Mouse (Mus musculus) neural tube, embryonic 12.5 days (tissue): Measurements from ENCODE around the gene Ehd1. TPM values are rescaled to one million over a fixed set of nuclear protein-coding genes. Genes with fewer than 3 reads are reported as not detected.

ENCODE experiments used
- ATAC-seq: fragments of 200-750 bp; cut with Nextera tagmentation; 2 replicates; pipeline ENCODE4 v1.8.0; 2017; ENCODE audit warnings: low read depth, mild to moderate bottlenecking, moderate TSS enrichment, moderate library complexity; ENCODE audit not compliant: low FRiP score
- H3K27ac ChIP-seq: fragments of 300-500 bp; sonication (generic); 2 replicates; pipeline ENCODE4 v1.5.1; 2016
- H3K27me3 ChIP-seq: fragments of 300-500 bp; sonication (generic); replicated peaks from 2 replicates; pipeline ENCODE4 v1.6.1; 2016; ENCODE audit warnings: mild to moderate bottlenecking
- H3K36me3 ChIP-seq: fragments of 300-500 bp; sonication (generic); 2 replicates; pipeline ENCODE4 v1.6.1; 2016; ENCODE audit warnings: mild to moderate bottlenecking
- H3K4me1 ChIP-seq: fragments of 300-500 bp; sonication (generic); 2 replicates; pipeline ENCODE4 v1.6.1; 2016
- H3K4me2 ChIP-seq: fragments of 300-500 bp; sonication (generic); replicated peaks from 2 replicates; pipeline ENCODE4 v1.6.1; 2016; ENCODE audit warnings: mild to moderate bottlenecking
- H3K4me3 ChIP-seq: fragments of 300-500 bp; sonication (generic); 2 replicates; pipeline ENCODE4 v1.5.1; 2016
- H3K9ac ChIP-seq: fragments of 300-500 bp; sonication (generic); 2 replicates; pipeline ENCODE4 v1.6.1; 2016; ENCODE audit warnings: mild to moderate bottlenecking
- H3K9me3 ChIP-seq: fragments of 300-500 bp; sonication (generic); 2 replicates; pipeline ENCODE4 v1.6.1; 2016; ENCODE audit warnings: mild to moderate bottlenecking
- WGBS: fragments of 180-500 bp; shearing (Covaris S2); methylation state at CpG from one replicate; pipeline ENCODE4 v1.1.7; 2016; 5-methylcytosine and 5-hydroxymethylcytosine counted together
- polyA plus RNA-seq: library from polyadenylated mRNA; unstranded; fragments of >200 nt; fragmentation: Nextera tagmentation; extraction: Ambion mirVana; gene quantifications from 2 replicates; pipeline ENCODE4 v1.2.1, GENCODE M21; 2016

Ehd1 gene
- polyA plus RNA-seq, result 87.2 and 96.4 TPM in 2 replicates

GRCm38 (mm10) chr19:6276426-6277421 lies at the start of gene Ehd1:
Ehd1 (plus strand) TSS chr19:6276725.
- ATAC-seq, result peak; percentile 94
- peak within 1 kb of the TSS; percentile 86 for H3K4me3 ChIP-seq
- peaks cover 32% of the 10 kb centered on the region for H3K4me1 ChIP-seq
- H3K9me3 ChIP-seq, result no peaks in the 10 kb centered on the region
- peak within 1 kb of the TSS; percentile 50 for H3K27ac ChIP-seq
- H3K27me3 ChIP-seq, result no peaks in the 10 kb centered on the region
- peak within 1 kb of the TSS; percentile 88 for H3K4me2 ChIP-seq
- H3K9ac ChIP-seq, result peak within 1 kb of the TSS; percentile 87
- H3K36me3 ChIP-seq, result peaks cover 17% of the 10 kb centered on the region; the same call in 1 of the 2 replicates
- WGBS, result under 1% methylated on average over 106 of the region's 106 CpGs

- H3K36me3 ChIP-seq, result peaks cover 52% of the 10 kb centered on the region
- WGBS, result 93% methylated on average over 14 of the region's 14 CpGs
These were observed 49.8 kb upstream of the Ehd1 start for GRCm38 (mm10) chr19:6226763-6227162.

GRCm38 (mm10) chr19:6227864-6228263 lies 48.7 kb upstream of the Ehd1 start:
- H3K9ac ChIP-seq, result no peak overlapping the region
- no peak overlapping the region for H3K4me3 ChIP-seq
- no peak overlapping the region for H3K27ac ChIP-seq
- no peaks in the 10 kb centered on the region for H3K4me1 ChIP-seq
- WGBS, result 85% methylated on average over 4 of the region's 4 CpGs
- H3K4me2 ChIP-seq, result no peak overlapping the region
- ATAC-seq, result no peak
- peaks cover 61% of the 10 kb centered on the region for H3K36me3 ChIP-seq
- no peaks in the 10 kb centered on the region for H3K9me3 ChIP-seq
- H3K27me3 ChIP-seq, result no peaks in the 10 kb centered on the region

More at GRCm38 (mm10) chr19:6226763-6227162, 49.8 kb upstream of the Ehd1 start:
- H3K9ac ChIP-seq, result no peak overlapping the region
- H3K27ac ChIP-seq, result no peak overlapping the region
- ATAC-seq, result no peak
- H3K27me3 ChIP-seq, result no peaks in the 10 kb centered on the region
- H3K4me3 ChIP-seq, result no peak overlapping the region
- no peaks in the 10 kb centered on the region for H3K9me3 ChIP-seq
- no peaks in the 10 kb centered on the region for H3K4me1 ChIP-seq
- H3K4me2 ChIP-seq, result no peak overlapping the region

- Histone ChIP-seq H3K36me3 (peaks cover 65% of the 10 kb centered on the region), H3K9ac (no peak overlapping the region), H3K9me3 (no peaks in the 10 kb centered on the region), H3K4me1 (peaks cover 14% of the 10 kb centered on the region), H3K4me2 (no peak overlapping the region), H3K27ac (no peak overlapping the region), H3K27me3 (no peaks in the 10 kb centered on the region), H3K4me3 (no peak overlapping the region)
- whole genome bisulfite sequencing, result 87% methylated on average over 4 of the region's 4 CpGs
- no peak for ATAC-seq
These were observed 46.1 kb upstream of the Ehd1 start for GRCm38 (mm10) chr19:6230411-6230810.

DNA sequence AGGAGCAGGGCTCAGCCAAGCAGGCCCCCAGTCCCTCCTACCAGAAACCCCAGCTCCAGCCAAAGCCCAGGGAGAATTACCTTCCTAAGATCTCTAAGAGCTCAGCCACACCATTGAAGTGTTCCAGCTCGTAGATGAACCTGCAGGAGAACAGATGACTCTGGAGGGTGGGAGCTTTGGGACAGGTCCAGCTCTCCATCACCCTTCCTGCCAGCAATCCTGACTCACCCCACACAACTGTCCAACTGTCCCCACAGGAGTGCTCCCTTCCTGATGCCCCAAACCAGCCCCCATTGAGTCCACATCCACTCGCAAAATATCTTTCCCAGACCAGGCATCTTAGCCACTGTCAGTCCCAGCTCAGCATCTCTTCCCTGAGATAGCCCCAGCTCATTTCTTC lies 45.5 kb upstream of the Ehd1 start:
- peaks cover 65% of the 10 kb centered on the region for H3K36me3 ChIP-seq
- no peak overlapping the region for H3K27ac ChIP-seq
- H3K9ac ChIP-seq, result no peak overlapping the region
- no peak for ATAC-seq
- H3K4me3 ChIP-seq, result no peak overlapping the region
- H3K27me3 ChIP-seq, result no peaks in the 10 kb centered on the region
- no peak overlapping the region for H3K4me2 ChIP-seq
- peaks cover 14% of the 10 kb centered on the region for H3K4me1 ChIP-seq
- WGBS, result 88% methylated on average over 2 of the region's 2 CpGs
- no peaks in the 10 kb centered on the region for H3K9me3 ChIP-seq

DNA sequence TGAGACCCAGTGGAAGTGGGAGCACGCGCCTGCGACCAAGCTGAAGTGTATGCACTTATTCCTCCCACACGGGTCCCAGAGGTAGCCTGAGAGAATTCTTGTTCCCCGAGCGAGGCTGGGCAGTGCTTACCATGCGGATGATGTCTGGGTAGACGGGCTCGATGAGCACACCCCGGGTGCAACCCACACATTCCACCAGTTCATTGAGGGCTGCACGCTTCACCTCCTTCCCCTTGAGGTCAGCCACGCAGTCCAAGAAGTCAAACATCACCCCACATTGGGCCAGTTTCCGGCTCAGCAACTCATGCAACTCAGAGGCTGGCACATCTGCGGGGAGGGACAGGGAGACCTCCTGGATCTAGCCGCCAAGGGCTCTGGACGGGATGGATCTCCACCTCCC lies 42.9 kb upstream of the Ehd1 start:
- Histone ChIP-seq H3K36me3 (peaks cover 44% of the 10 kb centered on the region), H3K4me3 (no peak overlapping the region), H3K27me3 (no peaks in the 10 kb centered on the region), H3K9me3 (no peaks in the 10 kb centered on the region), H3K9ac (no peak overlapping the region), H3K27ac (no peak overlapping the region), H3K4me2 (0 out of 2 replicates have a peak overlapping the region, but pooled peaks have one; percentile 81), H3K4me1 (peaks cover 14% of the 10 kb centered on the region)
- WGBS, result 93% methylated on average over 16 of the region's 16 CpGs
- ATAC-seq, result no peak

DNA sequence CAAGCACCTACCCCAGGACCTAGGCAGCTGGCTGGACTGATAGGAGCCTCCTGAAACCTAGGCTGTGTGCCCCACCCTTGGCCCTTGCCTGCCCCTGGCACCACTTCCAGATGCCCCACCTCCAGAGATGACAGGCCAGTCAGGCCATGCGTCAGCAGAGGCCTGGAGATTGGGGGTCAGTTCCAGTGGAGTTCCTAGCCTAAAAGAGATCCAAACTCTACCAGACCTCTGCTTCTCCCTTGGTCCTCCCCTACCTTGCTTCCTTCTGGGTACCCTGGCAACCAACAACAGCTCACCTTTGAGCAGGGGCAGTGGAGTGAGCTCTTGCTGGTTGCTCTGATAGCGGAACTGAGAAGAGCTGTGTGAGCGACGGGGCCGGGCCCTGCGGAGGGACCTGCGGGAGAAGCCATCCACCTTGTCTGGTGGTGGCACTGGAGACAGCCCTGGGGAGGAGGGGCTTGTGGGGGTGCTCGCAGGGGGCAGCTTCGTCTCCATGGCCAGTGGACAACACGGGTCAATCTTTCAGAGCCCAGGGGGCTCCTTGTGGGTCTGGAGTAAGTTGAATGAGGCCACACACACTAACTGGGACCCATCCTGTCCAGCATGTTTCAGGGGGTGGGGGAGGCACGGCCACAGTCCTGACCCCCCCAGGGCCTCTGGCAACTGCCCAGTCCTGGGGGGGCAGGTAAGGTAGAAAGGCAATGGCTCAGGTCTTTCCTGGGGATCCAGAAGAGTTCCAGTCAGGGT lies 42.0 kb upstream of the Ehd1 start:
- Histone ChIP-seq H3K27me3 (no peaks in the 10 kb centered on the region), H3K36me3 (peaks cover 36% of the 10 kb centered on the region), H3K4me1 (peaks cover 14% of the 10 kb centered on the region), H3K4me3 (peak overlapping the region; percentile 80), H3K9ac (peak overlapping the region; percentile 91), H3K27ac (no peak overlapping the region), H3K4me2 (peak overlapping the region; percentile 81), H3K9me3 (no peaks in the 10 kb centered on the region)
- 72% methylated on average over 11 of the region's 11 CpGs for WGBS
- ATAC-seq, result no peak

GRCm38 (mm10) chr19:6235084-6236052 lies 41.2 kb upstream of the Ehd1 start, which contains the start of gene Ppp2r5b:
Ppp2r5b (minus strand) TSS chr19:6235872.
- 3% methylated on average over 48 of the region's 48 CpGs for WGBS
- Histone ChIP-seq H3K36me3 (peaks cover 27% of the 10 kb centered on the region), H3K27ac (0 out of 2 replicates have a peak within 1 kb of the TSS, but pooled peaks have one; percentile 60), H3K9ac (peak within 1 kb of the TSS; percentile 91), H3K4me2 (peak within 1 kb of the TSS; percentile 81), H3K4me3 (peak within 1 kb of the TSS; percentile 80), H3K27me3 (no peaks in the 10 kb centered on the region), H3K9me3 (no peaks in the 10 kb centered on the region), H3K4me1 (peaks cover 14% of the 10 kb centered on the region)
- ATAC-seq, result peak; percentile 94

GRCm38 (mm10) chr19:6236053-6236441 lies 40.5 kb upstream of the Ehd1 start:
- Histone ChIP-seq H3K4me2 (peak overlapping the region; percentile 81), H3K4me3 (peak overlapping the region; percentile 80), H3K9ac (peak overlapping the region; percentile 91), H3K27me3 (no peaks in the 10 kb centered on the region), H3K27ac (0 out of 2 replicates have a peak overlapping the region, but pooled peaks have one; percentile 60), H3K36me3 (peaks cover 20% of the 10 kb centered on the region), H3K4me1 (peaks cover 14% of the 10 kb centered on the region), H3K9me3 (no peaks in the 10 kb centered on the region)
- peak; percentile 92 for ATAC-seq
- under 1% methylated on average over 9 of the region's 9 CpGs for whole genome bisulfite sequencing

DNA sequence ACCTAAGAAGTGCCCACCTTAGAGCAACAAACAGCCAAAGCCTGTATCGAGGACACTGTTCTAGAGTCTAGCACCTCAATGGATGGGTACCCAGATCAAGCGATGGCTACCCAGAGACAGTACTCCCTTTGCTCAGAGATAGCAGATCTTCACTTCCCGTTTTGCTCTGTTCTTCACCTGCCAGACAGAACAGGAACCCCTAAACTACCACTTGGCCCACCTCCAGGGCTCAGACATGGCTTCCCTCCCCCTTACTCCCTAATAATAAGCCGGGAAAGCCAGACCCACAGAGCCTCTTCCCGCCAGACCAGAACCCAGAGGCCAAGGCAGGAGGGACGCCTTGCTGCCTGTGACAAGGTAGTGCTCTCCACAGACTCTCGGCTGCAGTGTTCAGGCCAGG lies 39.7 kb upstream of the Ehd1 start:
- H3K9me3 ChIP-seq, result no peaks in the 10 kb centered on the region

GRCm38 (mm10) chr19:6238740-6239139 lies 37.8 kb upstream of the Ehd1 start:
- ATAC-seq, result no peak
- no peak overlapping the region for H3K9ac ChIP-seq
- H3K27me3 ChIP-seq, result no peaks in the 10 kb centered on the region
- H3K27ac ChIP-seq, result no peak overlapping the region
- H3K36me3 ChIP-seq, result 0 out of 2 replicates have a peak, but pooled peaks cover under 1% of the 10 kb centered on the region
- peaks cover 22% of the 10 kb centered on the region for H3K4me1 ChIP-seq
- H3K4me3 ChIP-seq, result no peak overlapping the region
- no peak overlapping the region for H3K4me2 ChIP-seq
- no peaks in the 10 kb centered on the region for H3K9me3 ChIP-seq

More for the DNA sequence above, 39.7 kb upstream of the Ehd1 start:
- H3K27ac ChIP-seq, result no peak overlapping the region
- no peak for ATAC-seq
- no peak overlapping the region for H3K4me3 ChIP-seq
- peaks cover 14% of the 10 kb centered on the region for H3K4me1 ChIP-seq
- peaks cover 12% of the 10 kb centered on the region for H3K36me3 ChIP-seq
- no peak overlapping the region for H3K9ac ChIP-seq
- H3K4me2 ChIP-seq, result no peak overlapping the region
- no peaks in the 10 kb centered on the region for H3K27me3 ChIP-seq
- 72% methylated on average over 7 of the region's 7 CpGs for WGBS
